Mouse (Mus musculus) right cerebral cortex, postnatal 36 days (tissue): ENCODE measurements around the gene Casp7.

ENCODE experiments used
- DNase-seq, 2 experiments: peaks; one replicate each; pipeline ENCODE4 v3.0.0; 2022; ENCODE audit warnings: low spot score in 2 of 2, mixed read lengths in 1 of 2

Casp7 gene

GRCm38 (mm10) chr19:56424606-56425395 lies 27.9 kb downstream of the Casp7 start:
- DNase-seq, result no peak

DNA sequence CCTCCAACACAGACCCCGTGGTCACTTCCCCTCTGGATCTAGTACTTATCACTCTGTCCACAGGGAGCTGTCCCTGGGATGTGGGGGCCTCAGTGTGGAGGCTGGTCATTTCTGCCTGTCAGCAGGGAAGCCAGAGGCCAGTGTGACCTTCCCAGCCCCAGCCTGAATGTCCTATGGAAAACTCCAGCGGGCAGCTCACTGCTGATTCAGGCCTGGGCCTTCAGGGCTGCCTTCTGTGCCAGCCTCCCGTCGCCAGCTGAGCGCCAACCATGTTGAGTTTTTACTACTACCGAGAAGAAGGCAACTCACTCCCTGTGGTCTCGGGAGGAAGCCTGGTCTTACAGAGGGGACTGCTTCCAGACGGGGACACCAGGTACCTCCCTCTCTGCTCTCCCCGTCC lies 28.6 kb downstream of the Casp7 start:
- DNase-seq, result no peak

DNA sequence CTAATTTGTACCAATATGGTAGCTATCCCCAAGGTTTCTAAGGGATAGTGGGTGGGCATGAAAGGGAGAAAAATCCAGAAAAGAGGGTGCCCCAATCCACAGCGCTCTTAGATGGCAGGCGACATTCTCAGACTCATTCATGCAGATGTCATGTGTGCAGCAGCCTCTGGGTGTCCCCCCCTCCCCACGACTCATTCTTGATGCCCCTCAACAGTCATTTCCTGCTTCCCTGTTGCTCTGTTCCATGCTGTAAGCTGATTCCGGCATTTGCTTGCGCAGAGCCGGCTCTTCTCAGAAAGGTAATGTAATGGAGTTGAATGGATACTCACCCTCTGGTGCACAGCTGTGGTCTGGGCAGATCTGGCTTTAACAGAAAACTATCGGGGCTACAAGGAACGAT lies 33.4 kb downstream of the Casp7 start:
- no peak for DNase-seq

GRCm38 (mm10) chr19:56432706-56433105 lies 35.8 kb downstream of the Casp7 start:
- DNase-seq, result no peak

- DNase-seq, result no peak
These were observed 36.7 kb downstream of the Casp7 start for GRCm38 (mm10) chr19:56433581-56433980.

DNA sequence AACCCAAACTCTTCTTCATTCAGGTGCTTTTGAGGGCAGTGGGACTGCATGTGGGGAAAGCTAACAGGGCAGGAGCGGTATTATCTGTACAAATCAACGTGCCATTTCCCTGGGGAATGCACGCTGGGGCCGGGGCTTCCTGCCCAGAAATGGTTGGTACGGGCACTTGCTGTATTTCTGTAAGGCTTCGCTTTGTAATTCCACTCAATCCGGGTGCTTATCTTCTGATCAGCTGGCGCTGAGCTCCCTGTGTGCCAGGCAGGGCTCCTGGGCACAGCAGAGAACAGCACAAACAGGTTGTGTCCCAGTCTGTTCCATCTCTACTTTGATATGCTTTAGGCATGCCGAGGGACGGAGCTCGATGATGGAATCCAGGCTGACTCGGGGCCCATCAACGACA lies 39.5 kb downstream of the Casp7 start:
- no peak for DNase-seq

- DNase-seq, result no peak
These were observed 41.6 kb downstream of the Casp7 start for GRCm38 (mm10) chr19:56438357-56439071.

GRCm38 (mm10) chr19:56439072-56439434 lies 42.1 kb downstream of the Casp7 start:
- no peak for DNase-seq

DNA sequence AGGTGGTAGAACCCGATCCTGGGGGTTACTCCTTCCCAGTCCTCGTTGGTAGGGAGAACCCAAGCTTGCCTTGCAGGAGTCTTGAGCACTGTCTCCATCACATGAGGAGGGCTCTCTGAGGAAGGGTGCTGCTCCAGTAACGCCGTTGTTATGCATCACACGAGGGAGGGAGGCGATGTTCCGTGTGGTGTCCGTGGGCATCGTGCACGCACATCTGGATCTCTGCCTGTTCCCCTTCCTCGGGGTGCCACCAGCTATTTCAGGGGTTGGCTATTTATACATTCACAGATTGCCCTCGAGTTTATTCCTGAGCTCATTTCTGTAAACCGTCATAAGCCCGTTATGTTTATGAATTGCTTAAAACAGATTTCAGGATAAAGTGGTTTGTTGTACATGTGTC lies 46.5 kb downstream of the Casp7 start:
- DNase-seq, result peak in 1 of 2 experiments; percentile 41

DNA sequence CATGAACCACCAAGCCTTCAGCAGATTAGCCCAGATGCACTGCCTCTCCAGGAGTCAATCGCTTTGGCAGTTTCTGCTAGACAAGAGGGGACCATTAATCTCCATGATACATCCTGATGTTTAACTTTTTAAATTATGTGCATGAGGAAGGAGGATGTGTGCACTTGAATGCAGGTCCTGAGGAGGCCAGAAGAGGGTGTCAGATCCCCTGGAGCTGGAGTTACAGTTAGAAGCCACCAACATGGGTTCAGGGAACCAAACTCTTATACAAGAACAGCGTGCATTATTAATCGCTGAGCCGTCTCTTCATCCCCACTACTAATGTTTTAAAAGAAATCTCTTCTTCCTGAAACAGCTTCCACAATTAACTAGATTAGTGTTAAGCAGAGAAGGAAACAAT lies 51.9 kb downstream of the Casp7 start:
- DNase-seq, result no peak

DNA sequence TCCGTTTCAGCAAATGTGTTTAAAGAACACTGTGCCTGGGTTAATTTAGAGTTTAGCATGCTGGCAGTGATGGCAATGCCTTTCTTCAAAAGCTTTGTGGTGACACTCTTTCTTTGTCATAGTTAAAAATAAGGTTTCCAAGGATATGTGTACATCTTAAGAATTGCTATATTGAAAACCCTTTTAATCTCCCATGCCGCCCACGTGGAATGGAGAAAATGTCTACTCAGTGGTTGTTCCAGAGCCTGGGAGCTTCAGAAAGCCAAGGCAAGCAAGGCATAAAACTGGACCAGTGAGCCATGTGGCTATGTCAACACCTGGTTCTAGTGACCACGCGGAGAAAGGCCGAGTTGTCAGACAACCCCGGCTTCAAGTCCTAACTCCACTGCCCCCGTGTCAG lies 52.6 kb downstream of the Casp7 start:
- peak in 1 of 2 experiments; percentile 47 for DNase-seq

GRCm38 (mm10) chr19:56450892-56451291 lies 54.0 kb downstream of the Casp7 start:
- DNase-seq, result peak in 1 of 2 experiments; percentile 38

DNA sequence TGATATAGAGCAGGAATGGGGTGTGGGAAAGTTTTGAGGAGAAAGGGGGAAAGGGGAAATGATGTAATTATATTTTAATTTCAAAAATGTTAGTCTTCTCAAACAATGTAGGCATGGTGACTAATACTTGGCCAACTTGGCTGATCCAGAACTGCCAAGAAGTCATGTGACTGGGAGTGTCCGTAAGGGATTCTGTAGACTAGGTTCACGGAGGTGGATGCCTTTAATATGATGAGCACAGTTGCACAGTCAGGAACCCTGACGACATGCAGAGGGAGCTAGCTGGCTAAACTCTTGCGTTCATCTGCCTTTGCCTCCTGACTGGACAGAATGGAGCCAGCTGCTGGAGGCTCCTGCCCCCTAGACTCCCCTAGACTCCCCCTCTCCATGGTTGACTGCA lies 54.9 kb downstream of the Casp7 start:
- DNase-seq, result no peak

DNA sequence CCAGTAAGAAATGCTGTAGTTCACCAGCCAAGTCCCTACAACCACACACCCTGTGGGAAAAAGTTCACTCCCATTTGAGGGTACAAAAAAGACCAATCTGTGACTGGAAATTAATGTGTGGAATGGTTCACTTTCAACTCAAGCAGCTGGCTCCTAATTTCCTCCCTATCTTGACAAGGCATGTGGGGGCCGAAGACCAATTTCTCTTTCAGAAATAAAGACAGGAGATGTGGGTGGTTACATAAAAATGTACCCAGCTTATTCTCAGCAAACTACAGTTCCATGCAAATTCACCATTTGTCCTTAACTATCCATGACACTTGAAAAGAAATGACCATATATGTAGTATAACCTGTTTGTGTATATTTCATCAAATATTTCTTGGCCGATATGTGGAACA lies 55.5 kb downstream of the Casp7 start:
- no peak for DNase-seq

- DNase-seq, result no peak
These were observed 57.9 kb downstream of the Casp7 start for GRCm38 (mm10) chr19:56454862-56455261.

DNA sequence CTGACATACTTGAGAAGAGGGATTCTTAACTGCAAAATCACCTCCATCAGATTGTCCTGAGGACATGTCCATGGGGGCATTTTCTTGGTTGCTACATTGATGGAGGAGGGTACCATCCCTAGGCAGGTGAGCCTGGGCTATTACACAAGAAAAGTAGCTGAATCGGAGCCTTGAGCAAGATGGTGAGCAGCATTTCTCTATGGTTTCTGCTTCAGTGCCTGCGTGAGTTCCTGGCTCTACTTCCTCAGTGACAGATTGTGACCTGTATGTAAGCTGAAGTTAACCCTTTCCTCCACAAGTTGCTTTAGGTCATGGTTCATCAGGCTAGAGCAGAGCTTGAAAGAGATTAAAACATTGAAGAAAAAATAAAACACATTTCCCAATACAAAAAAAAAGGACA lies 58.4 kb downstream of the Casp7 start:
- DNase-seq, result no peak

DNA sequence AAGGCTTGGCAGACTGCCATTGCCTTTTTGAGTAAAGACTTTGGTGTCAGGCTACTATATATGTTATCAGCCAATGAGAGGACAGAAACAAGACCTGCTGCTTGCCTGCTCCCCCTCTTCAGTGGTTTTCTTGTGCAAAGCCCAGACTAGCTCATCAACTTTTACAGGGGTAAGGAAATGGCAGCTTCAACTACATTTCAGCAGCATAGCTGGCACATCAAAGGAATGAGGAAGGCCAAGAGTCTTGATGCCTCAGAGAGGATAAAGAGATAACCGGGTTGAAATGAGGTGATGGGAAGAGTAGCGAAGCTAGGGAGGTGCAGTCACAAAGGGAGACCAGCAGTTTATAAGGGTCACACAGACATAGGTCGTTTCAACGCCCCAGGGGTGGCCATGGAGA lies 60.6 kb downstream of the Casp7 start:
- no peak for DNase-seq

DNA sequence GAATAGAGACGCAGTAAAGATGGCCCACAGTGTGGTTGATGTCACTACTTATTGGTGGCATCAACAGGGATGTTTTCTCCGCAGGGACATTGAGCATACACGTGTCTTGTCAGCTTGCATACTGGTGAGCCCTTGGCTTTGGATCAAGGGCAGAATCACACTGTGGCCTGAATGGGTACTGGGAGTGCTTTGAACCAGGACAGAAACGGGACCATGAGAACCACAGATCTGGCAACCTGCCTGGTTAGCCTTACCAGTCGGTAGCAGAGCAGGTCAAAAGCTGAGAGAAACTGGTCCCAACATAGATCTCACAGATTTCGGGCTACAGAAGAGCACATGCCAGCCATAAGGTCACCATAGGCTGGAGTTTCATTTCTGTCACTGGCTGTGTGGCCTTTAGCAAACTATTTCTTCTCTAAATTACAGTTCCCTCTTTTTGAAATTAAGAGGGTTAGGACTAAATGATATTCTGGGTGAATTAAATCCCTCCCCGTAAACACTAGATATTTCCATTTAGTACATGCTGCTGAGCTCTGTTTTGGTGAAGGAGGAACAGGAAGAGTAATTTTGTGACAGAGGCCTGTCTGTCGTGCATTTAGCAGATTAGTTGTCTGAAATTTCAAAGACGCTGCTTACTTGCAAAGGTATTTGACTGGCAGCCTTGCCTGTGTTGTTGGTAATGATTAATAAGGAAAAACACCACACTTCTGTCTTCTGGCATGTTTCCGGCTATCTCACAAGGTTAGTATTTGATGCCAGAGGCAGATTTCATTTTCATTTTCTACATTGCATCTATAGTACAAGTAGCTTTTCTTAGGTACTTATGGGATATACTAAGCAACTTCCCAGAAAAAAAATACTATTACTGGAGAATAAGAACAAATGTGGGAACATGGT lies 62.5 kb downstream of the Casp7 start:
- DNase-seq, result no peak

DNA sequence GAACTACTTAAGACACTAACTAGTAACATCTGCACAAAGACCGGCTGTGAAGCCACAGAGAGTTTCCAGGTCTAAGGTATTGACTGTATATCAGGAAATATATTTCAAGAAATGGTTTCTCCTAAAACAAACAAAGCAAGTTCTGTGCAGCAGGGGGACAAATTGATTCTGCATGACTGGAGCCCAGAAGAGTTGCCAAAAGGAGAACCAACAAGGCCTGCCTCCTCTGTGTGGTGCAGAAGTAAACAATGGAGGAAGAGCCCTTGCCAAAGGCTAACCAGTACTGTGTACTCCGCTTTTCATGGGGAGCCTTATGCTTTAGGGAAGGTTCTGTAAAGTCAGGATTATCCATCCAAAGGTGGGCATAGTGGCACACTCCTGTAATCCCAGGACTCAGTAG lies 63.3 kb downstream of the Casp7 start:
- no peak for DNase-seq

DNA sequence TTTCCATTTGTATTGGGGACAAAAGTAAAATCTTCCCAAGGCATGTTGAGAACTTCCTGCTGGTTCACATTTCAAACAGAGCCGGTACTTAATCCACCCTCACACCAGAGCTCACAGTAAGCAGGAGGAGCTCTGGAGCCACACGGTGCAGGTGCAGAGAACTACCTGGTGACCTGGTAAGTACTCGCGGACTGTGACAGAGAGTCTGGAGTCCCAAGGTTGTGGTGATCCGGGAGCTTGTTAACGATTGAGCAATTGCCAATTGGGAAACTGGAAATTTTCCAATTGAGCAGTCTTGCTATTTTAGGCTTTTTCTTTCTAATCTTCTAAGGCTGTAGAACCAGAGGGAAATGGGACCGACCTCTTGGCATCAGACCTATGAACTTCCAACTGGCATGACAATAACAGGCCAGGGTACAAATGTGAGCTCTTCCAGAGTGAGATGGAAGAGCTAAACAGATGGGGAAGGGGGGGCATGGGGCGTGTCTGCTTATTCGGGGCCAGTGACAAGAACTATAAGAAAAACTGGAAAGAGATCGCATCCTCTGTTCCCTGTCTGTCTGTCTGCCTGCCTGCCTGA lies 64.7 kb downstream of the Casp7 start, which contains the start of gene Plekhs1:
Gene Plekhs1 (plus strand): TSS at position 119 of the 580 bp plus-strand sequence.
- no peak for DNase-seq

DNA sequence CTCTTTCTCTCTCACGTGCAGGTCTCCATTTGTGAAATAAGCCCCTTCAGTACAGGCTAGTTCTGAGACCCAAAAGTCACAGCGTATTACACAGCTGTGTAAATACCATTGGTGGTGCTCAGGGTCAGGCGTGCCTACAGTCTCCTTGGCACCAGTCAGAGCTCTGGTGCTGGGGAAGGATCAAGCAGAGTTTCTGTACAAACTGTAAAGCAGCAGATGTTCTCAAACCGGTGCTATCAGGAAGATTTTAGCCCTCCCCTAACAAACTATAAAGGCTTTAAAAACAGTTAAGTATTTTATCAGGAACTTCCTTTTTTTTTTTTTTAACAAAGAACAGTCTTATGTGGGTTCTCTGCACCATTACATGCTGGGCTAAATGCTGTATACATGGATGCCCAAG lies 65.9 kb downstream of the Casp7 start:
- DNase-seq, result no peak

DNA sequence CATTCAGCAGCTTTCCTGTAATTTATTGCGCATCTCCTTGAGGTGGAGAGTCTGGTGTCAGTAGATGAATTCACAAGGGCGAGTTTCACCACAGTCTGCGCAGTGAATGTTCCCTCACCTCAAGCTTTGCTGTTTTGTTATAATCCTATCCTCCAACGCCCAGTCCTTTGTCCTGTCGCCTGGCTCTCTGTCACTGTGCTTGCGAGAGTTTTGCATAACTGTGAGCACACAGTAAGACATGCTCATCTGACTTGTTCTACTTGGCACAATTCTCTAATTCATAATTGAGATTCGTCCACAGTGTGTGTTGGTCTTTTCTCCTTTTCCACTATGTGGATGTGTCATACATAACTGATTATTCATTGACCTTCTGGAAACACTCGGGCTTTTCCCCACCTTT lies 69.6 kb downstream of the Casp7 start:
- DNase-seq, result no peak
